Mouse (Mus musculus) embryonic fibroblast, embryonic 13.5 days (primary cell): ENCODE measurements around the gene Sptbn1.

Experiments used
- CTCF ChIP-seq: IDR thresholded peaks from 2 replicates; pipeline ENCODE4 v1.5.1; 2011; ENCODE audit warnings: mild to moderate bottlenecking, control low read depth, low read length, moderate library complexity, borderline replicate concordance; ENCODE audit not compliant: insufficient read depth
- POLR2A ChIP-seq: IDR thresholded peaks from 2 replicates; pipeline ENCODE4 v1.6.1; 2011; ENCODE audit warnings: low read depth, mild to moderate bottlenecking, control low read depth, low read length, moderate library complexity

GRCm38 (mm10) chr11:30258739-30259350, 9.1 kb downstream of the Sptbn1 start:
- TF ChIP-seq POLR2A: no peak
- TF ChIP-seq CTCF: no peak
